Mouse (Mus musculus) forebrain, embryonic 11.5 days (tissue): ENCODE data around the gene Bloc1s5. TPM values are rescaled to one million over a fixed set of nuclear protein-coding genes. Genes with fewer than 3 reads are reported as not detected.

Experiments used
- ATAC-seq: fragments of 200-750 bp; cut with Nextera tagmentation; replicated peaks from 2 replicates; pipeline ENCODE4 v1.8.0; 2017; ENCODE audit warnings: moderate TSS enrichment; ENCODE audit not compliant: low FRiP score
- DNase-seq: peaks from one replicate; pipeline ENCODE4 v3.0.0-alpha.2; 2017; ENCODE audit warnings: low spot score
- H3K27ac ChIP-seq: fragments of 300-500 bp; sonication (generic); 2 replicates; pipeline ENCODE4 v1.5.1; 2014; ENCODE audit warnings: low read depth, low read length
- H3K27me3 ChIP-seq: fragments of 300-500 bp; sonication (generic); 2 replicates; pipeline ENCODE4 v1.6.1; 2014; ENCODE audit warnings: mild to moderate bottlenecking, low read length, mixed read lengths; ENCODE audit not compliant: control insufficient read depth, insufficient read depth
- H3K36me3 ChIP-seq: fragments of 300-500 bp; sonication (generic); 2 replicates; pipeline ENCODE4 v1.6.1; 2014; ENCODE audit warnings: mild to moderate bottlenecking, low read length, moderate library complexity, mixed read lengths; ENCODE audit not compliant: control insufficient read depth, insufficient read depth
- H3K4me1 ChIP-seq: fragments of 300-500 bp; sonication (generic); replicated peaks from 2 replicates; pipeline ENCODE4 v1.6.1; 2014; ENCODE audit warnings: low read length, mixed read lengths; ENCODE audit not compliant: control insufficient read depth, insufficient read depth
- H3K4me2 ChIP-seq: fragments of 300-500 bp; sonication (generic); 2 replicates; pipeline ENCODE4 v1.6.1; 2014; ENCODE audit warnings: low read depth, mild to moderate bottlenecking, low read length, moderate library complexity, mixed read lengths; ENCODE audit not compliant: severe bottlenecking
- H3K4me3 ChIP-seq: fragments of 300-500 bp; sonication (generic); 2 replicates; pipeline ENCODE4 v1.5.1; 2014; ENCODE audit warnings: low read depth, low read length
- H3K9ac ChIP-seq: fragments of 300-500 bp; sonication (generic); 2 replicates; pipeline ENCODE4 v1.6.1; 2014; ENCODE audit warnings: low read length
- H3K9me3 ChIP-seq: fragments of 300-500 bp; sonication (generic); 2 replicates; pipeline ENCODE4 v1.6.1; 2016; ENCODE audit warnings: low read length, mixed read lengths; ENCODE audit not compliant: control insufficient read depth
- WGBS: fragments of 180-500 bp; shearing (Covaris S2); extraction: QIAGEN DNeasy Blood & Tissue Kit; methylation state at CpG from one replicate; pipeline ENCODE4 v1.1.7; 2014; 5-methylcytosine and 5-hydroxymethylcytosine counted together
- polyA plus RNA-seq: library from polyadenylated mRNA; unstranded; fragments of >200 nt; fragmentation: Nextera tagmentation; extraction: Ambion mirVana; gene quantifications from 2 replicates; pipeline ENCODE4 v1.2.1, GENCODE M21; 2014

Bloc1s5 gene
- polyA plus RNA-seq, 1 experiment from 2014 or later: 22.2 TPM

DNA sequence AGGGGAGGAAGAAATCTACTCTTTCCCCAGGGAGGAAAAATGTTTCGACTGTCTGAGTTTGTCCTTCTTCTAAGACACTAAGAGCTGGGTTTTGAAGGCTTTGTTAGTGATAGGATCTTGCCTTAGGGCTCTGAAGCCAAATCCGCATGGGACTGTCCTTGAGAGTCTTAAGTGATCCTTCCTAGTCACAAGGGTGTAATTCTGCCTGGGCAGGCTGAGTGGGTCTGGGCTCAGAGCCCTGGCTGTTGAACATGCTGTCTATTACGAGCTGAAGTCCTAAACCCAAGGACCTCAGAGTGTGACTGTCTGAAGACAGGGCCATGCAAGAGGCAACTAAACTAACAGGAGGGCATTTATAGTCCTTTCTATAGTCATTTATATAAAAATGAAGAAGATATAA lies 89.4 kb downstream of the Bloc1s5 start:
- DNase-seq (no peak), ATAC-seq (no peak)
- no peak overlapping the region for H3K4me3 ChIP-seq
- H3K27ac ChIP-seq: no peak overlapping the region
- WGBS: 82% methylated on average over 3 of the region's 3 CpGs
- no peaks in the 10 kb centered on the region for H3K27me3 ChIP-seq
- no peaks in the 10 kb centered on the region for H3K9me3 ChIP-seq
- H3K4me1 ChIP-seq: no peaks in the 10 kb centered on the region
- no peak overlapping the region for H3K4me2 ChIP-seq
- no peak overlapping the region for H3K9ac ChIP-seq
- H3K36me3 ChIP-seq: no peaks in the 10 kb centered on the region

- Histone ChIP-seq H3K36me3 (no peaks in the 10 kb centered on the region), H3K4me1 (no peaks in the 10 kb centered on the region), H3K4me3 (no peak overlapping the region), H3K9ac (no peak overlapping the region), H3K27me3 (no peaks in the 10 kb centered on the region), H3K27ac (no peak overlapping the region), H3K9me3 (no peaks in the 10 kb centered on the region), H3K4me2 (no peak overlapping the region)
- DNase-seq: no peak
- 87% methylated on average over 8 of the region's 8 CpGs for WGBS
- ATAC-seq: no peak
These were observed 90.0 kb downstream of the Bloc1s5 start for GRCm38 (mm10) chr13:38544769-38545445.

DNA sequence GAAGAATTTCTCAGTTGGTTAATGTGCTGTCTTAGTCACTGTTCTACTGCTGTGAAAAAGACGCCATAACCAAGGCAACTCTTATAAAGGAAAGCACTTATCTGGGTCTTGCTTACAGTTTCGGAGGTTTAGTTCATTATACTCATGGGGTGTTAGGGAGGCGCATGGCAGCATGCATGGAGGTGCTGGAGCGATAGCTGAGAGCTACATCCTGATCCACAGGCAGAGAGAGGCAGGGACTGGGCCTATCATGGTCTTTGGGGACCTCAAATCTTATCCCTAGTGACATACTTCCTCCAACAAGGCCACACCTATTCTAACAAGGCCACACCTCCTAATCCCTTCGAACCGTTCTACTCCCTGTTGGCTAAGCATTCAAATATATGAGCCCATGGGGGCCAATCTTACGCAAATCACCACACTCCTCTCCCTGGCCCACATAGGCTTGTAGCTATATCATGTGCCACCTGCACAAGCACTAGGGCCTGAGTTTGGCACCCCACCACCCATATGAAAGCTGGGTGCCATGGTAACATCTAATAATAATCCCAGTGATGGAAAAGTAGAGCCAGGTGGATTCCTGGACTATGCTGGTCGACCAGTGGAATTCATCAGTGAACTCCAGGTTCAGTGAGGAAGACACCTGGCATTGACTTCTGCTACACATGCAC lies 91.3 kb downstream of the Bloc1s5 start:
- Histone ChIP-seq H3K4me3 (no peak overlapping the region), H3K4me2 (no peak overlapping the region), H3K36me3 (no peaks in the 10 kb centered on the region), H3K9me3 (no peaks in the 10 kb centered on the region), H3K27me3 (no peaks in the 10 kb centered on the region), H3K27ac (no peak overlapping the region), H3K4me1 (no peaks in the 10 kb centered on the region), H3K9ac (no peak overlapping the region)
- no peak for ATAC-seq
- DNase-seq: no peak
- WGBS: 74% methylated on average over 8 of the region's 8 CpGs

Other genes with a start within 250 kb of the Bloc1s5 start
- 122 and 137 TPM in 2 replicates for gene Txndc5, start 106.3 kb downstream of the Bloc1s5 start, polyA plus RNA-seq
- gene Eef1e1, start 23.9 kb upstream of the Bloc1s5 start, polyA plus RNA-seq: 65.6 and 67.9 TPM in 2 replicates